Mouse (Mus musculus): ENCODE data around the gene Hpse. TPM values are rescaled to one million over a fixed set of nuclear protein-coding genes. Genes with fewer than 3 reads are reported as not detected.

Hpse gene
- polyA plus RNA-seq, 1 experiment from 2014 or later = 1.7 TPM

DNA sequence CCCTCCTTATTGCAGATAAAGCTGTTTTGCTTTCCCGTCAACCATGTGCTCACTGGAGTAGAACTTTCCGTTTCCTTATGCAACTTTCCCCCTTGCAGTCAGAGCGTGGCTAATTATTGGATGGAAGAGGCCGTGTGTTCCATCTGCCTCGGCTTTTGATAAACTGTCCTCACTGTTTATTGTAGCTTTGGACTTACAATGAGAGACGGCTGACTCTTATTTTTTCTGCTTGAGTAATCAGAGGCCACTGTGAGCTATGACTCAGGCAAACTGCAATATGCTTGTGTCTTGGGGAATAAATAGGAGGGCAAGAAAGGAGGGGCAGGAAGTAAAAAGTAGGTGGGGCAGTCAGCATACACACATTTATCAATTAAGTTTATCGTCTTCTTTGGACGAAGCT lies 12.8 kb downstream of the Hpse start:
- ATAC-seq (ENCODE audit: insufficient read depth, low FRiP score, low TSS enrichment) (no peak; the same call in 1 of the 2 replicates), DNase-seq (ENCODE audit: low spot score) (no peak)
- Histone ChIP-seq H3K27me3 (ENCODE audit: control insufficient read depth, insufficient read depth, low read length) (no peaks in the 10 kb centered on the region), H3K27ac (ENCODE audit: low read depth, low read length) (no peak overlapping the region), H3K4me1 (ENCODE audit: control insufficient read depth, insufficient read depth, low read length) (no peaks in the 10 kb centered on the region), H3K4me2 (ENCODE audit: low read depth) (no peak overlapping the region), H3K9ac (ENCODE audit: low read length) (no peak overlapping the region), H3K4me3 (ENCODE audit: low read depth, low read length) (no peak overlapping the region), H3K9me3 (ENCODE audit: control insufficient read depth, low read length) (no peaks in the 10 kb centered on the region), H3K36me3 (ENCODE audit: control insufficient read depth, insufficient read depth, low read length) (no peaks in the 10 kb centered on the region)
- 53% methylated on average over 8 of the region's 8 CpGs for WGBS

DNA sequence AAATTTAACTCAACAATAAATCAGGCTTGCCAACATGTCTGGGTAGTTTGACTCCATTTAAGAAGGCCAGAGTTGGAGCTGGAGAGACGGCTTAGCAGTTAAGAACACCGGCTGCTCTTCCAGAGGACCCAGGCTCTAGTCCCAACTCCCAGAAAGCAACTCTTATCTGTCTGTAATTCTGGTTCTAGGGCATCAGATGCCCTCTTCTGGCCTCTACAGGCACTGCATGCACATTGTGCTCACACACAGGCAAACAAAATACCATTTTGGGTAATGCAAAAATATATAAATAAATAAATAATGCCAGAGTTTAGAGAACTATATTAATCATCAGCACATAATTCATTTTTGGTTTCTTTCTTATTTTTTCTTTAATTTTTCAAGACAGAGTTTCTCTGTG lies 15.2 kb downstream of the Hpse start:
- ATAC-seq (ENCODE audit: insufficient read depth, low FRiP score, low TSS enrichment) (no peak), DNase-seq (ENCODE audit: low spot score) (no peak)
- Histone ChIP-seq H3K9ac (ENCODE audit: low read length) (no peak overlapping the region), H3K4me2 (ENCODE audit: low read depth) (no peak overlapping the region), H3K27me3 (ENCODE audit: control insufficient read depth, insufficient read depth, low read length) (no peaks in the 10 kb centered on the region), H3K36me3 (ENCODE audit: control insufficient read depth, insufficient read depth, low read length) (no peaks in the 10 kb centered on the region), H3K9me3 (ENCODE audit: control insufficient read depth, low read length) (no peaks in the 10 kb centered on the region), H3K27ac (ENCODE audit: low read depth, low read length) (no peak overlapping the region), H3K4me1 (ENCODE audit: control insufficient read depth, insufficient read depth, low read length) (no peaks in the 10 kb centered on the region), H3K4me3 (ENCODE audit: low read depth, low read length) (no peak overlapping the region)
- WGBS = 97% methylated on average over 2 of the region's 2 CpGs

DNA sequence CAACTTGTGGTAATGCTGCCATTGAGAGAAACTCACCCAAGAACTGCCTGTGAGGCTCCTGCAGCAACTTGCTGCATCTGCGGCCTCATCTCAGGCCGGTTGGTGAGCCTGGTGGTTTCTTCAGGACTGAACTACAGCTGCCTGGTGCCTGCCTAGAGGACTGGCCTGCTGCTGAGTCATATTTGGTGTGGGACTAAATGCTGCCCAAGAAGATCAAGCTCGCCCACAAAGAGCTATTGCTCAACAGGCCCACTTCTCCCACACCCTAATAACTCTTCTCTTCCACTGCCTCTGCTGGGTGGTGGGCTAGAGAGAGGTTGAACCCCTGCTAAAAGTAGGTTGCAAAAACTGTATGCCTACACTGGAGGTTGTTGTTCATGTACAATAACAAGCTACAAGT lies 17.2 kb downstream of the Hpse start:
- ATAC-seq (ENCODE audit: insufficient read depth, low FRiP score, low TSS enrichment) = no peak

DNA sequence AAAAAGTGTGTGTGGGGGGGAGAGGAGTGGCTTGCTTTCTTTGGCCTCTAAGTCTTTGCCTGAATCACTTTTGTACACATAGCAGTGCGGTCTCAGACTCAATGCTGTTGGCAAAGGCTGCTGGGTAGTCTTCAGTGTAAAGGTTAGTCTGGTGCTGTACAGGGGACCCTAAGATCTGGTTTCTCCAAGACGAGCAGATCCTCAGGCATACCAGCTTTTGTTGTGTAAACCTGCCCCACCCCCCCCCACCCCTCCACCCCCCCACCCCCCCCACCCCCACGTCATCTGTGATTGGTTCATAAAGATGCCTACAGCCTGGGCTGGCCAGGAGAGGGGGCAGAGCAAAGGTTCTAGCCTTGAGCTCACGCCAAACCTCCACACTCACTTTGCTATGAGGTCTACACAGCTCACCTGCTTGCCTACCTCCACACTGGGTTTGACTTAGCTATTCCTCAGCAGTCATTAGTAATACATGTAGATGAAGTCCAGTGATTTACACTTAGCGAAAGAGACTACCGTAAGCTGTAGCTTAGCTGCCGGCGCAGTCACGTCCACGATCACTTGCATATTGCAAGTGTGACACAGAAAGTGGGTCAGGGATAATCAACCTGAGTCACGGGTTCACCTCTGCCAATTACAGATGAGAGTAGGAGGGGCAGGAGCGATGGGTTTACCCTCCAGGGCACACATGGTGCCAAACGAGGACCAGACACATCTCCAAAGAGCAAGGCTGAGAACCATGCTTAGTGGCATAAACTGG lies 18.5 kb downstream of the Hpse start:
- WGBS = 82% methylated on average over 13 of the region's 13 CpGs
- Histone ChIP-seq H3K36me3 (ENCODE audit: control insufficient read depth, insufficient read depth, low read length) (no peaks in the 10 kb centered on the region), H3K4me3 (ENCODE audit: low read depth, low read length) (no peak overlapping the region), H3K27ac (ENCODE audit: low read depth, low read length) (no peak overlapping the region), H3K4me1 (ENCODE audit: control insufficient read depth, insufficient read depth, low read length) (no peaks in the 10 kb centered on the region), H3K4me2 (ENCODE audit: low read depth) (no peak overlapping the region), H3K9ac (ENCODE audit: low read length) (no peak overlapping the region), H3K9me3 (ENCODE audit: control insufficient read depth, low read length) (no peaks in the 10 kb centered on the region), H3K27me3 (ENCODE audit: control insufficient read depth, insufficient read depth, low read length) (no peaks in the 10 kb centered on the region)
- ATAC-seq (ENCODE audit: insufficient read depth, low FRiP score, low TSS enrichment) (no peak), DNase-seq (ENCODE audit: low spot score) (no peak)

More for the DNA sequence above, 17.2 kb downstream of the Hpse start:
- Histone ChIP-seq H3K4me3 (ENCODE audit: low read depth, low read length) (no peak overlapping the region), H3K4me2 (ENCODE audit: low read depth) (no peak overlapping the region), H3K27ac (ENCODE audit: low read depth, low read length) (no peak overlapping the region), H3K9ac (ENCODE audit: low read length) (no peak overlapping the region), H3K27me3 (ENCODE audit: control insufficient read depth, insufficient read depth, low read length) (no peaks in the 10 kb centered on the region), H3K4me1 (ENCODE audit: control insufficient read depth, insufficient read depth, low read length) (no peaks in the 10 kb centered on the region), H3K9me3 (ENCODE audit: control insufficient read depth, low read length) (no peaks in the 10 kb centered on the region), H3K36me3 (ENCODE audit: control insufficient read depth, insufficient read depth, low read length) (no peaks in the 10 kb centered on the region)
- WGBS = 89% methylated on average over 3 of the region's 3 CpGs
- no peak for DNase-seq (ENCODE audit: low spot score)

GRCm38 (mm10) chr5:100697886-100698285 lies 21.6 kb downstream of the Hpse start:
- Histone ChIP-seq H3K4me1 (ENCODE audit: control insufficient read depth, insufficient read depth, low read length) (no peaks in the 10 kb centered on the region), H3K27ac (ENCODE audit: low read depth, low read length) (no peak overlapping the region), H3K4me2 (ENCODE audit: low read depth) (no peak overlapping the region), H3K27me3 (ENCODE audit: control insufficient read depth, insufficient read depth, low read length) (no peaks in the 10 kb centered on the region), H3K4me3 (ENCODE audit: low read depth, low read length) (no peak overlapping the region), H3K9ac (ENCODE audit: low read length) (no peak overlapping the region), H3K9me3 (ENCODE audit: control insufficient read depth, low read length) (no peaks in the 10 kb centered on the region), H3K36me3 (ENCODE audit: control insufficient read depth, insufficient read depth, low read length) (no peaks in the 10 kb centered on the region)
- WGBS = 81% methylated on average over 2 of the region's 2 CpGs
- no peak for ATAC-seq (ENCODE audit: insufficient read depth, low FRiP score, low TSS enrichment)
- DNase-seq (ENCODE audit: low spot score) = no peak

- Histone ChIP-seq H3K4me1 (ENCODE audit: control insufficient read depth, insufficient read depth, low read length) (no peaks in the 10 kb centered on the region), H3K27me3 (ENCODE audit: control insufficient read depth, insufficient read depth, low read length) (no peaks in the 10 kb centered on the region), H3K9me3 (ENCODE audit: control insufficient read depth, low read length) (no peaks in the 10 kb centered on the region), H3K27ac (ENCODE audit: low read depth, low read length) (no peak overlapping the region), H3K9ac (ENCODE audit: low read length) (no peak overlapping the region), H3K36me3 (ENCODE audit: control insufficient read depth, insufficient read depth, low read length) (no peaks in the 10 kb centered on the region), H3K4me3 (ENCODE audit: low read depth, low read length) (no peak overlapping the region), H3K4me2 (ENCODE audit: low read depth) (no peak overlapping the region)
- DNase-seq (ENCODE audit: low spot score) (no peak), ATAC-seq (ENCODE audit: insufficient read depth, low FRiP score, low TSS enrichment) (no peak)
- WGBS = 77% methylated on average over 2 of the region's 2 CpGs
These were observed 22.1 kb downstream of the Hpse start for GRCm38 (mm10) chr5:100697398-100697797.

GRCm38 (mm10) chr5:100685631-100686030 lies 33.9 kb downstream of the Hpse start:
- 68% methylated on average over 4 of the region's 4 CpGs for WGBS
- no peak overlapping the region for H3K9ac ChIP-seq (ENCODE audit: low read length)
- H3K4me2 ChIP-seq (ENCODE audit: low read depth) = no peak overlapping the region
- H3K27ac ChIP-seq (ENCODE audit: low read depth, low read length) = no peak overlapping the region
- H3K4me3 ChIP-seq (ENCODE audit: low read depth, low read length) = no peak overlapping the region
- no peaks in the 10 kb centered on the region for H3K4me1 ChIP-seq (ENCODE audit: control insufficient read depth, insufficient read depth, low read length)
- DNase-seq (ENCODE audit: low spot score) (no peak), ATAC-seq (ENCODE audit: insufficient read depth, low FRiP score, low TSS enrichment) (no peak)
- H3K36me3 ChIP-seq (ENCODE audit: control insufficient read depth, insufficient read depth, low read length) = no peaks in the 10 kb centered on the region
- H3K9me3 ChIP-seq (ENCODE audit: control insufficient read depth, low read length) = no peaks in the 10 kb centered on the region
- H3K27me3 ChIP-seq (ENCODE audit: control insufficient read depth, insufficient read depth, low read length) = no peaks in the 10 kb centered on the region

- no peak overlapping the region for H3K4me3 ChIP-seq (ENCODE audit: low read depth, low read length)
- DNase-seq (ENCODE audit: low spot score) = no peak
- no peak overlapping the region for H3K4me2 ChIP-seq (ENCODE audit: low read depth)
- H3K9ac ChIP-seq (ENCODE audit: low read length) = no peak overlapping the region
- no peaks in the 10 kb centered on the region for H3K9me3 ChIP-seq (ENCODE audit: control insufficient read depth, low read length)
- H3K27ac ChIP-seq (ENCODE audit: low read depth, low read length) = no peak overlapping the region
- no peak for ATAC-seq (ENCODE audit: insufficient read depth, low FRiP score, low TSS enrichment)
- no peaks in the 10 kb centered on the region for H3K4me1 ChIP-seq (ENCODE audit: control insufficient read depth, insufficient read depth, low read length)
- H3K36me3 ChIP-seq (ENCODE audit: control insufficient read depth, insufficient read depth, low read length) = no peaks in the 10 kb centered on the region
- no peaks in the 10 kb centered on the region for H3K27me3 ChIP-seq (ENCODE audit: control insufficient read depth, insufficient read depth, low read length)
- 80% methylated on average over 6 of the region's 6 CpGs for WGBS
These were observed 39.0 kb downstream of the Hpse start for GRCm38 (mm10) chr5:100680542-100680933.

- Histone ChIP-seq H3K36me3 (ENCODE audit: control insufficient read depth, insufficient read depth, low read length) (no peaks in the 10 kb centered on the region), H3K4me3 (ENCODE audit: low read depth, low read length) (no peak overlapping the region), H3K27me3 (ENCODE audit: control insufficient read depth, insufficient read depth, low read length) (no peaks in the 10 kb centered on the region), H3K27ac (ENCODE audit: low read depth, low read length) (no peak overlapping the region), H3K9ac (ENCODE audit: low read length) (no peak overlapping the region), H3K4me2 (ENCODE audit: low read depth) (no peak overlapping the region), H3K9me3 (ENCODE audit: control insufficient read depth, low read length) (no peaks in the 10 kb centered on the region), H3K4me1 (ENCODE audit: control insufficient read depth, insufficient read depth, low read length) (no peaks in the 10 kb centered on the region)
- no peak for ATAC-seq (ENCODE audit: insufficient read depth, low FRiP score, low TSS enrichment)
- DNase-seq (ENCODE audit: low spot score) = no peak
- 54% methylated on average over 18 of the region's 18 CpGs for WGBS
These were observed 39.5 kb downstream of the Hpse start for GRCm38 (mm10) chr5:100679911-100680541.

Data from neural tube, embryonic 11.5 days (tissue).